Mouse (Mus musculus): ENCODE measurements around the gene Slc7a5. TPM values are rescaled to one million over a fixed set of nuclear protein-coding genes. Genes with fewer than 3 reads are reported as not detected.
A peak's percentile ranks its signal among the peaks of the same experiment; 100 is the strongest.

Slc7a5 gene
- total RNA-seq, 2 experiments from 2014 or later = 150 to 153 TPM

DNA sequence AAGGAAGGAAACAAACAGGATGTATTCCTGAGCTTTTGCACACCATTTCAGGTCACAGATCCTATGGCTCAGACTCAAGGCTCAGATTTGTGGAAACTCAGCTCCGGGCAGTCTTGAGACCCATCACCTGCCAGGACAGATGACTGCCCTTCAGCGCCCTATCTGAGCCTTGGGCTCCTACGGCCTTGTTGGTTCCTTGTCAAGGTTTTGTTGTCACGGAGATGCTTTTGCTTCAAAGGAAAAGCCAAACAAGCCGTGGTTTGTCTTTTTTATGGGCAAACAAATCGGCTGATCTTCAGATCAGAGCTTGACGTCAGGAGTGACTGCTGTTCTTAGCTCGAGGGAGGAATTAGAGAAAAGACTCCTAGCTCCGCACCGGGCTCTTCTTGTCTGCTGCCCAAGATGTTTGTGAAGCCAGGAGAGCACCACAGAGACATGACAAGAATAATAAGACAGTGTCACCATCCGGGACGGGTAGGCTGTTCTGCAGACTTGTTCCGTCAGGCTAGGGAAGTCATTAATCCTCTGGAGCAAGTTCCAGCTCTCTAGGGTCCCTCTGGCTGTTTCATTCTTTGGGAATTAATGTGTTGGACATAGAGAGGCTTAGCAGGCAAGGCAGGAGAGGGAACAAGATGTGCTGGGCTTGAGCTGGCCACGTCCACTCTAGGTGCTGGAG lies 51.3 kb downstream of the Slc7a5 start:
- no peak for DNase-seq
- intact Hi-C loops (cut with DNase I) = no loop called here

GRCm38 (mm10) chr8:121853586-121853985 lies 53.9 kb downstream of the Slc7a5 start:
- DNase-seq = no peak
- intact Hi-C loops (cut with DNase I) = no loop called here

- no peak for DNase-seq
- intact Hi-C loops (cut with DNase I) = no loop called here
Measured at GRCm38 (mm10) chr8:121852464-121852863, 55.0 kb downstream of the Slc7a5 start.

- no peak for DNase-seq
- intact Hi-C loops (cut with DNase I) = loop anchor here (2.0 kb wide), 1 partner anchor 57 kb away; no protein-coding TSS in a partner anchor
Measured at GRCm38 (mm10) chr8:121851716-121852115, 55.8 kb downstream of the Slc7a5 start.

DNA sequence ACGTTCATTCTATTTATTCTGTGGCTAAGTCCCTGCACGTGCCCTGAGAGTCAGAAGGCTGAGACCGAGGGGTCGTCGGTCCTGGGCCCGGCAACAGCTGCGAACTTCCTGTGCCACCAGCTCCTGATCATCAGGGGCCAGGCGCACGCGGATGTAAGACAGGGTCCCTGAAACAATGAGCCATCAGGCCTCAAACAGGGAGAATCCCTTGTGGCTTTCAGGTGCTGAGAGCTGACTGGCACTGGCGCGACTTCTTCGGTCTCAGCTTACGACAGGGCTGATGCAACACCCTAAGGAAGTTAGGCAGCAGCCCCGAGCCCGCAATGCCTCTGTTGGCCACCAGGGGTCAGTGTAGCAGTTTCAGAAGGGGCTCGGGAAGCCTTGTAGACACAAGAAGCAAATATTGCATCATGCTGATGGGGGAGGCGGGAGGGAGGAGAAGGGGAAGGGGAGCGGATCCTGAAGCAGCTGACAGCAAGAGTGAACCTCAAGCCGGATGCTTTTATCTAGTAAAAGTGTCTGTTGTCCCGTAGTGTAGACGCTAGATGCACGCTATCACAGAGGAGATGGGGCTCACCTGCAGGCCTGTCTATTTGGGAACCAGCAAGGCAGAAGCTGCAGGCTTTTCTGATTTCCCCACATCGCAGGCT lies 56.5 kb downstream of the Slc7a5 start:
- peak; percentile 98 for DNase-seq
- intact Hi-C loops (cut with DNase I) = loop anchor here (2.0 kb wide), 1 partner anchor 58 kb away; no protein-coding TSS in a partner anchor

GRCm38 (mm10) chr8:121850436-121850820 lies 57.1 kb downstream of the Slc7a5 start:
- no peak for DNase-seq
- intact Hi-C loops (cut with DNase I) = loop anchor here (2.0 kb wide), 1 partner anchor 58 kb away; no protein-coding TSS in a partner anchor

DNA sequence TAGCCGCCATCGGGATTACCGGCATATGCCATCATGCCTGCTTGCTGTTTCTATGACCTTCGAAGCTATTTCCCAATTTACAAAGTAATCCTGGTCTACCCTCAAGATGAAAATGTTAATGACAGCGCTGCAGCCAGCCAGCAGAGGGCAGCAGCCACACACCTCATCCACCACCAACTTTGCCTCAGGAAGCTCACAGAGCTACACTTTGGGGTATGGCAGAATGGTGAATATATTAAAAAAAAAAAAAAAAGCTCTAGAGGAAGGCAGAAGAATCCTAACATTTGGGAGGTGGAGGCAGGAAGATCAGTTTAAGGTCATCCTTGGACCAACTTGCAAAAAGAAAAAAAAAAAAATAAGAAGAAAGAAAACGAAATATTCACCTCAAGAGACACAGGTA lies 57.5 kb downstream of the Slc7a5 start:
- DNase-seq = peak; percentile 71
- intact Hi-C loops (cut with DNase I) = loop anchor here (2.0 kb wide), 1 partner anchor 59 kb away; no protein-coding TSS in a partner anchor

- no peak for DNase-seq
- intact Hi-C loops (cut with DNase I) = no loop called here
Measured at GRCm38 (mm10) chr8:121849303-121849702, 58.2 kb downstream of the Slc7a5 start.

DNA sequence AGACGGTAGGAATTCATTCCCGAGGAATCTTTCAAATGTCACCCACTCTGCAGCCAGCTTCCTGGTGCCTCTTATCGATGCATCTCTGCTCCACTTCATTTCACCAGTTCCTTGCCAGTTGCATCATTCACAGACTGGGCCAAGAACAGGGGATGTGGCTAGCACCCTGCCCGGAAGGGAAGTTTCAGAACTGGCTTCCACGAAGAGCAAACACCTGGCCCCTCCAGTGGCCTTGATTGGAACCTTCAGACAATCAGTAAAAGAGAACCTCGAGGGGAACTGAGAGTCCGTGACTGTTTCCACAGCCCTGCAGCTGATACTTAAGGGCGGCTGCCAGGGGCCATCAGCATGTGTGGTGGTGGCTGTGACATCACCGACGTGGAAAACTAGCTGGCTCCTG lies 59.0 kb downstream of the Slc7a5 start:
- no peak for DNase-seq
- intact Hi-C loops (cut with DNase I) = no loop called here

GRCm38 (mm10) chr8:121847987-121848386 lies 59.5 kb downstream of the Slc7a5 start:
- intact Hi-C loops (cut with DNase I) = no loop called here
- no peak for DNase-seq

GRCm38 (mm10) chr8:121847261-121847822 lies 60.2 kb downstream of the Slc7a5 start:
- intact Hi-C loops (cut with DNase I) = no loop called here
- DNase-seq = no peak

DNA sequence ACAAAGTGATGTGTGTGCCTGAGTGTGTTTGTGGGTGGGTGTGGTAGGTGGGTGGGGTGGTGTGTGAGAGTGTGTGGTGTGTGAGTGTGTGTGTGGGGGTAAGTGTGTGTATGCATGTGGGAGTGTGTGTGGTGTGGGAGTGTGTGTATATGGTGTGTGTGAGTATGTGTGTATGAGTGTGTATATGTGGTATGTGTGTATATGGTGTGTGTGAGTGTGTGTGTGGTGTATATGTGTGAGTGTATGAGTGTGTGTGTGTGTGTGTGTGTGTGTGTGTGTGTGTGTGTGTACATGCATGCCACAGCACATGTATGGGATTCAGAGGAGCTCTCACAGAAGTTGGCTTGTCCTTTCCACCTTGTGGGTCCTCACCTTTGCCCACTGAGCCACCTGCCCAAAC lies 60.7 kb downstream of the Slc7a5 start:
- DNase-seq = no peak
- intact Hi-C loops (cut with DNase I) = no loop called here

- no peak for DNase-seq
- intact Hi-C loops (cut with DNase I) = no loop called here
Measured at GRCm38 (mm10) chr8:121844765-121845164, 62.7 kb downstream of the Slc7a5 start.

- intact Hi-C loops (cut with DNase I) = no loop called here
- no peak for DNase-seq
Measured at GRCm38 (mm10) chr8:121843184-121843733, 64.2 kb downstream of the Slc7a5 start.

DNA sequence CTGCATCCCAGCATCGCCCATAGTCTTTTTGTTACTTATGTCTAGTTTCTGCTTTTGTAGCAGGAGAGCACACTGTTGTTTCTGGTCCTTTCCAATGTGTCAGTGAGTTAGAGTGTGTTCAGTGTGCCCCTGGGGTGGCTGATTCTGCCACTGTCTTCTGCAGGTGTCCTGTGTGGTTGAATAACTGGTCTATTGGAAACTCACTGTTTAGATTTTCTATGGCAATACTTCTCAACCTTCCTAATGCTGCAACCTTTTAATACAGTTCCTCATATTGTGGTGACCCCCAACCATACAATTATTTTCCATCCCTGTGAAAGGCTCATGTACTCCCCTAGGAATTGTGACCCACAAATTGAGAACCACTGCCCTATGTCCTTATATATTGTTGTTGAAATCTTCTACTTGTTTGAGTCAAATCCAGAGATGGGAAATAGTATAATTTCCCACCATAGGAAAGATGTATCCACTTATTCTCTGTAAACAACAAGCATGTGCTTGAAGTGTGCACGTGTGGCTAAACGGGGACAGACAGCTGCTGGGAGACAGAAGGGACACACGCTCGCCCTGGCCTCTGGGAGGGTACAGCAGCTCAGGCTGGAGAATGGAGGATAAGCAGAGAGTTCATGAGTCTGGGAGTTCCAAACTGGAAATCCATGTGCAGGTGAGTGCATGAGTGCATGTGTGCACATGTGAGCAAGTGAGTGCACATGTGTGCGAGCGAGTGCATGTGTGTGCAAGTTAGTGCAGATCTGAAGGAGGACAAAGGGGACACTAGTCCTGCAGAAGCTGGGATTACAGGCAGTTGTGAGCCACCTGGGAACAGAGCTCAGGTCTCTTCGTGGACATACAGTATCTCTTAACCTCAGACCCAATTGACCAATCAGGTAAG lies 65.2 kb downstream of the Slc7a5 start:
- intact Hi-C loops (cut with DNase I) = no loop called here
- DNase-seq = no peak

GRCm38 (mm10) chr8:121841242-121841641 lies 66.3 kb downstream of the Slc7a5 start:
- intact Hi-C loops (cut with DNase I) = no loop called here
- DNase-seq = peak; percentile 85

GRCm38 (mm10) chr8:121832503-121832902 lies 75.0 kb downstream of the Slc7a5 start:
- intact Hi-C loops (cut with DNase I) = no loop called here
- DNase-seq = peak; percentile 72

- no peak for DNase-seq
Measured at GRCm38 (mm10) chr8:121832061-121832460, 75.4 kb downstream of the Slc7a5 start.

More at GRCm38 (mm10) chr8:121832061-121832460, 75.4 kb downstream of the Slc7a5 start:
- intact Hi-C loops (cut with DNase I) = no loop called here
